Mouse (Mus musculus) forebrain, embryonic 13.5 days (tissue): ENCODE results near the gene Ctdsp2. TPM values are rescaled to one million over a fixed set of nuclear protein-coding genes. Genes with fewer than 3 reads are reported as not detected.
A peak's percentile ranks its signal among the peaks of the same experiment; 100 is the strongest.

Source experiments
- ATAC-seq: fragments of 200-750 bp; cut with Nextera tagmentation; 2 replicates; pipeline ENCODE4 v1.8.0; 2017
- H3K27ac ChIP-seq: fragments of 300-500 bp; sonication (generic); 2 replicates; pipeline ENCODE4 v1.5.1; 2015; ENCODE audit warnings: inconsistent platforms, mild to moderate bottlenecking, moderate library complexity
- H3K27me3 ChIP-seq: fragments of 300-500 bp; sonication (generic); 2 replicates; pipeline ENCODE4 v1.6.1; 2015; ENCODE audit warnings: mild to moderate bottlenecking, inconsistent platforms
- H3K36me3 ChIP-seq: fragments of 300-500 bp; sonication (generic); 2 replicates; pipeline ENCODE4 v1.6.1; 2015; ENCODE audit warnings: mild to moderate bottlenecking, inconsistent platforms; ENCODE audit not compliant: poor library complexity, severe bottlenecking
- H3K4me1 ChIP-seq: fragments of 300-500 bp; sonication (generic); 2 replicates; pipeline ENCODE4 v1.6.1; 2015; ENCODE audit warnings: inconsistent platforms
- H3K4me2 ChIP-seq: fragments of 300-500 bp; sonication (generic); 2 replicates; pipeline ENCODE4 v1.6.1; 2015; ENCODE audit warnings: inconsistent platforms, mild to moderate bottlenecking, moderate library complexity
- H3K4me3 ChIP-seq: fragments of 300-500 bp; sonication (generic); 2 replicates; pipeline ENCODE4 v1.5.1; 2015; ENCODE audit warnings: mild to moderate bottlenecking, inconsistent platforms
- H3K9ac ChIP-seq: fragments of 300-500 bp; sonication (generic); 2 replicates; pipeline ENCODE4 v1.6.1; 2015; ENCODE audit warnings: mild to moderate bottlenecking, inconsistent platforms
- H3K9me3 ChIP-seq: fragments of 300-500 bp; sonication (generic); replicated peaks from 2 replicates; pipeline ENCODE4 v1.6.1; 2016; ENCODE audit warnings: inconsistent platforms
- WGBS: fragments of 180-500 bp; shearing (Covaris S2); methylation state at CpG from one replicate; pipeline ENCODE4 v1.1.7; 2015; 5-methylcytosine and 5-hydroxymethylcytosine counted together
- polyA plus RNA-seq: library from polyadenylated mRNA; unstranded; fragments of >200 nt; fragmentation: Nextera tagmentation; extraction: Ambion mirVana; gene quantifications from 2 replicates; pipeline ENCODE4 v1.2.1, GENCODE M21; 2015

Gene Ctdsp2
- polyA plus RNA-seq, 1 experiment from 2014 or later: 27.8 TPM

DNA sequence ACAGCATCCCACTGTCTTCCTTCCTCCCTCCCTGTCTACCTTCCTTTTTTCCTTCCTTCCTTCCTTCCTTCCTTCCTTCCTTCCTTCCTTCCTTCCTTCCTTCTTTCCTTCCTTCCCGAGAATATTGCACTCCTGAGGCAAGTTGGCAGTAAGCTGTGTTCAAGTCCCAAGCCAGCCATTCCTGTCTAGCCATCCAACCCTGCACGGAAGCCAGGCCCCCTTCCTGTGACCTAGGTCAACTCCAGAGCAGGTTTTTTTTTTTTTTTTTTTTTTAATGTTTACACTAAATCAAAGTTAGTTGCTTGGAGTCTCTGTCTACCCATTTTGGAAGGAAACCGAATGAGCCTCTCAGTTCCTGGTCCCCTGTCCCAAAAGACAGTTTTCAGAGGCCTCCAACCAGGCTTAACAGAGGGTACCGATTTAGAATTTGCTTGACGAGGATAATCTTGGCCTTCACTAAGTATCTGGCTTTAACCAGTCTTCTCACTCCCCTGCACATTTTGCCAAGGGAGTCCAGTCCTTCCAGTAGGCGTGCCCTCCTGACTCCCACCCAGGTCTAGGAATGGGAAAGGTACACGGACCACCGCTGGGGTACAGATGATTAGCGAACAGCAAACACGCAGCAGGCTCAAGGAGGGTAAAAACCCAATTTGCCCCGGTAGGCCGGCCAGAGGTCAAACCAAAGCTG lies 7.0 kb upstream of the Ctdsp2 start:
- H3K4me3 ChIP-seq: no peak overlapping the region
- no peak overlapping the region for H3K27ac ChIP-seq
- no peaks in the 10 kb centered on the region for H3K27me3 ChIP-seq
- peak overlapping the region; percentile 46 for H3K4me2 ChIP-seq
- 9% methylated on average over 12 of the region's 12 CpGs for WGBS
- H3K9me3 ChIP-seq: no peaks in the 10 kb centered on the region
- ATAC-seq: peak; percentile 11; the same call in 1 of the 2 replicates
- no peak overlapping the region; the same call in 1 of the 2 replicates for H3K9ac ChIP-seq
- no peaks in the 10 kb centered on the region for H3K36me3 ChIP-seq
- peaks cover 20% of the 10 kb centered on the region for H3K4me1 ChIP-seq

DNA sequence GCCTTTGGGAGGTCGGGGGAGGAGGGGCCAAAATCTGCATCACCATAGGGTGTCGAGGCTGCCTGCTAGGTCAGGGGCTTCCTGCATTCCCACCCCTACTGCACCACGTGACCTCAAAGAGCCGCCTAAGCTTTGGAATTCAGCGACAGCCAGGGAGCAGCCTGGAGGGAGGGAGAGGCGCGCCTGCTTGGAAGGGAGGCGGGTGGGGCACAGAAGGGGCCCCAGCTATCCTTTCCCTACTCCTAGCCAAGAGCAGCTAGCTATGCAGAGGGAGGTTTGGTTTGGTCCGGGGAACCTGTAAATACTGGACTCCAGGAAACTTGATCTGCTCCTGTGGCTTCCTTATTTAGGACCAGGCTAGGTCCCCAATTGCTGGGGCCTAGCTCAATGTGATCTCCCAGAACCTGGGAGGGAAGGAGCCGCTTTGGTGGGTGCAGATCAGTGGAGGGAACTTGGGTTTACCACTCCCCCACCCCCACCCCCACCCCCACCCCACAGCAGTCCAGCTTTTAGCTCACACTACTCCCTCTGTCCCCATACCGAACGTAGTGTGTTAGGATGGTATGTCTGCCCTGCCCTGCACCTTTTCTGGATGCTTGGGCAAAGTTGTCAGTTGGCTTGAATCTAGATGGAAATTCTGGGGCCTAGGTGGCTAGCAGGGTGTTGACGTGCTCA lies 6.3 kb upstream of the Ctdsp2 start:
- Histone ChIP-seq H3K27ac (0 out of 2 replicates have a peak overlapping the region, but pooled peaks have one; percentile 19), H3K9ac (no peak overlapping the region; the same call in 1 of the 2 replicates), H3K36me3 (no peaks in the 10 kb centered on the region), H3K9me3 (no peaks in the 10 kb centered on the region), H3K27me3 (no peaks in the 10 kb centered on the region), H3K4me3 (no peak overlapping the region), H3K4me2 (peak overlapping the region; percentile 46), H3K4me1 (peaks cover 20% of the 10 kb centered on the region)
- peak; percentile 74 for ATAC-seq
- WGBS: 9% methylated on average over 13 of the region's 13 CpGs

- H3K4me1 ChIP-seq: peaks cover 26% of the 10 kb centered on the region
- 32% methylated on average over 7 of the region's 7 CpGs for WGBS
- no peak overlapping the region for H3K9ac ChIP-seq
- H3K4me2 ChIP-seq: no peak overlapping the region
- no peaks in the 10 kb centered on the region for H3K27me3 ChIP-seq
- no peak overlapping the region for H3K27ac ChIP-seq
- no peaks in the 10 kb centered on the region for H3K36me3 ChIP-seq
- H3K4me3 ChIP-seq: no peak overlapping the region
- H3K9me3 ChIP-seq: no peaks in the 10 kb centered on the region
- no peak for ATAC-seq
Observed at GRCm38 (mm10) chr10:126972988-126973387, 5.5 kb upstream of the Ctdsp2 start.

DNA sequence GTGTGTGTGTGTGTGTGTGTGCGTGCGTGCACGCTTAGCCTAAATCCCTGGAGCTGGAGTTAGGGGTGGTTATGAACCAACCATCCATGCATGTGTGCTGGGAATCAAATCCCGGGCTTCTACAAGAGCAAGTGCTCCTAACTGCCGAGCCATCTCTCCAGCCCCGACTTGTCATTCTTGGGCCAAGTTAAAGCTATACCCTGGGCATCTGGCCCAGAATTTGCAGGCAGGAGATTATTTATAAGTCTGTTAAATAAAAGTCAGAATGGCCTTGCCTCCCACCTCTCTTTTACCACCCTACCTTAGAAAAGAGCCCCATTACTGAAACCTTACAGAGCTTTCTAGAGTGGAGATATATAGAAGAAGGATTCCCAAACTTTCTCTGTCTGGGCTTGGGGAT lies 2.8 kb upstream of the Ctdsp2 start:
- Histone ChIP-seq H3K36me3 (no peaks in the 10 kb centered on the region), H3K4me1 (peaks cover 34% of the 10 kb centered on the region), H3K9ac (no peak overlapping the region), H3K27ac (no peak overlapping the region), H3K9me3 (no peaks in the 10 kb centered on the region), H3K4me2 (no peak overlapping the region), H3K27me3 (no peaks in the 10 kb centered on the region), H3K4me3 (no peak overlapping the region)
- ATAC-seq: no peak
- WGBS: 86% methylated on average over 6 of the region's 6 CpGs

- 42% methylated on average over 4 of the region's 4 CpGs for WGBS
- Histone ChIP-seq H3K9me3 (no peaks in the 10 kb centered on the region), H3K4me1 (peaks cover 36% of the 10 kb centered on the region), H3K27me3 (no peaks in the 10 kb centered on the region), H3K36me3 (no peaks in the 10 kb centered on the region), H3K4me3 (no peak overlapping the region), H3K4me2 (no peak overlapping the region), H3K27ac (no peak overlapping the region), H3K9ac (no peak overlapping the region)
- ATAC-seq: no peak
Observed at GRCm38 (mm10) chr10:126977076-126977475, 1.4 kb upstream of the Ctdsp2 start.

- Histone ChIP-seq H3K9ac (peak overlapping the region; percentile 97), H3K4me2 (peak overlapping the region; percentile 94), H3K4me1 (peaks cover 48% of the 10 kb centered on the region), H3K9me3 (no peaks in the 10 kb centered on the region), H3K27ac (peak overlapping the region; percentile 100), H3K4me3 (peak overlapping the region; percentile 95), H3K36me3 (no peaks in the 10 kb centered on the region), H3K27me3 (no peaks in the 10 kb centered on the region)
- WGBS: 1% methylated on average over 32 of the region's 62 CpGs
- ATAC-seq: no peak; the same call in 1 of the 2 replicates
Observed at GRCm38 (mm10) chr10:126979121-126979635, 661 bp downstream of the Ctdsp2 start.

DNA sequence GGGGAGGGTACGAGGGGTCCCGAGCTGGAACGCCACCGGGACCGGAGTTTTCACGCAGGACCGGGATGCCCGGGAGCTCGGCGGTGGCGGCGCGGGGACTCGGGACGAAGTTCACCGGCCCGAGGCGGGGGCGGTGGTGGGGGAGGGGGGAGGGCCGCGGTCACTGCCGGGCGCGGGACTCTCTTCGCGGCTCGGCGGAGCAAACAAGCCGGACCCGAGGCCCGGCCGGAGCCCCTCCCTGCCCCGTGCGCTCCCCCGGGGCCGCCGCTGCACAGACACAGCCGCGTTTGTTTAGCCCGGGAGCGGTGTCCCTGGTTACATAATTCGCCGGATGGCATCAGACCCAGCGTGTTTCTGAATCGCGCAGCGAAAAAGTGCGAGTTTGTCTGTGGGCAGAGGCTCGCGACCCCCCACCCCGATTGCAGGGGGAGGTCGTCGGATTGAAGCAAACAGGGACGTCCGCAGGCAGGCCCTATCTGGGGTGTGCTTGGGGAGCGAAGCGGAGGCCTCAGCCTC lies 1.2 kb downstream of the Ctdsp2 start:
- Histone ChIP-seq H3K27me3 (no peaks in the 10 kb centered on the region), H3K4me2 (peak overlapping the region; percentile 94), H3K9ac (peak overlapping the region; percentile 97), H3K36me3 (no peaks in the 10 kb centered on the region), H3K27ac (peak overlapping the region; percentile 100), H3K4me3 (peak overlapping the region; percentile 95), H3K9me3 (no peaks in the 10 kb centered on the region), H3K4me1 (peaks cover 53% of the 10 kb centered on the region)
- no peak for ATAC-seq
- WGBS: 0% methylated on average over 42 of the region's 57 CpGs

- WGBS: 1% methylated on average over 16 of the region's 16 CpGs
- H3K9ac ChIP-seq: peak overlapping the region; percentile 97
- no peaks in the 10 kb centered on the region for H3K27me3 ChIP-seq
- no peaks in the 10 kb centered on the region for H3K9me3 ChIP-seq
- ATAC-seq: peak; percentile 42
- H3K4me1 ChIP-seq: peaks cover 60% of the 10 kb centered on the region
- H3K36me3 ChIP-seq: no peaks in the 10 kb centered on the region
- peak overlapping the region; percentile 95 for H3K4me3 ChIP-seq
- H3K27ac ChIP-seq: peak overlapping the region; percentile 100
- peak overlapping the region; percentile 94 for H3K4me2 ChIP-seq
Observed at GRCm38 (mm10) chr10:126980221-126980932, 1.9 kb downstream of the Ctdsp2 start.

GRCm38 (mm10) chr10:126980933-126981530 lies 2.5 kb downstream of the Ctdsp2 start:
- ATAC-seq: no peak
- Histone ChIP-seq H3K4me2 (peak overlapping the region; percentile 94), H3K4me3 (peak overlapping the region; percentile 95), H3K36me3 (no peaks in the 10 kb centered on the region), H3K27ac (peak overlapping the region; percentile 100), H3K9ac (peak overlapping the region; percentile 97), H3K9me3 (no peaks in the 10 kb centered on the region), H3K27me3 (no peaks in the 10 kb centered on the region), H3K4me1 (peaks cover 66% of the 10 kb centered on the region)
- WGBS: 4% methylated on average over 11 of the region's 11 CpGs

DNA sequence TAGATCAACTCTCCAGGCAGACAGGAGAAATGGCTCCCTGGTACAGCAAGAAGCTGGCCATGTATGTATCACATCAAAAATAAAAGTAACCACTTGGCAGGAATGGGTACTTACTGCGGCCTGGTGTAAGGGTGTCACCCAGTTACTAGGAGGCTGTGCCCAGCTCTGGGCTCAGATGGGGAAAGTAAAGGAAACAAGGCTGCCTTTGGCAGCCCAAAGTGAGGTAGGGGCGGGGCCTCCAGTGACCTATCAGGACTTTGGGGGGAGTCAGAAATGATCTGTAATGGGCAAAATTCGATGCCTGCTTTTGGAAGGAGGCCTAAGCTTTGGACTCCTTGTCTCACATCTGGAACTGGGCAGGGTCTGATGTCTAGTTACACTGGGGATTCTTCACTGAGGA lies 3.2 kb downstream of the Ctdsp2 start:
- Histone ChIP-seq H3K36me3 (no peaks in the 10 kb centered on the region), H3K27me3 (no peaks in the 10 kb centered on the region), H3K9ac (peak overlapping the region; percentile 97), H3K9me3 (no peaks in the 10 kb centered on the region), H3K4me2 (peak overlapping the region; percentile 94), H3K4me3 (peak overlapping the region; percentile 95), H3K4me1 (peaks cover 73% of the 10 kb centered on the region), H3K27ac (no peak overlapping the region; the same call in 1 of the 2 replicates)
- 62% methylated on average over 3 of the region's 3 CpGs for WGBS
- no peak for ATAC-seq

DNA sequence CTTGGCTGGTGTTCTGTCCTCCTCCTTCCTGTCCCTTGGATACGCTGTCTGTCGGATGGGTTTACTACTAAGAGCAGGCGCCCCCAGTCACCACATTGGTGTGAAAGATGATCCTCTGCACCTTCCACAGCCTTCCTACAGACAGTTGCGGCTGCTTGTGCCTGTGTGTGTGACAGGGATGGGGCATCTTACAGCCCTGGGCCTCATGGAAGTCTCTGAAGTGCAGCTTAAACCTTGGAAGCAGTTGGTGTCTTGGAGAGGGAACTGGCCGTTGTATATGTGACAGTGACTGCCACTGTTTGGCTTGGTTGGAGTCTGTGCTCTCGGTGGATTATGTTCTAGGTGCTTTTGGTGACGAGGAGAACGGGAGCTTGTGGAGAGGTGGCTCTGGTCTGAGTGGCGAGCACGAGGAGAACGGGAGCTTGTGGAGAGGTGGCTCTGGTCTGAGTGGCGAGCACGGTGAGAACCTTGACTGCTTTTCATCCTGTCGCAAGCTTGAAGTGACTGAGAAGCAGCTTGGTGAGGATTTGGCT lies 4.7 kb downstream of the Ctdsp2 start:
- Histone ChIP-seq H3K27ac (peak overlapping the region; percentile 73), H3K4me3 (no peak overlapping the region)

More for the DNA sequence above, 4.7 kb downstream of the Ctdsp2 start:
- Histone ChIP-seq H3K36me3 (no peaks in the 10 kb centered on the region), H3K9ac (peak overlapping the region; percentile 97; the same call in 1 of the 2 replicates), H3K9me3 (no peaks in the 10 kb centered on the region), H3K4me2 (peak overlapping the region; percentile 33), H3K27me3 (no peaks in the 10 kb centered on the region), H3K4me1 (peaks cover 81% of the 10 kb centered on the region)
- 65% methylated on average over 14 of the region's 14 CpGs for WGBS
- no peak for ATAC-seq
